Mouse (Mus musculus) heart, embryonic 16.5 days (tissue): ENCODE results near the gene Tmem39b. TPM values are rescaled to one million over a fixed set of nuclear protein-coding genes. Genes with fewer than 3 reads are reported as not detected.
"Not testable (repeated sequence)": the region's sequence is repeated elsewhere in the genome, so short reads cannot be mapped to it uniquely, and the experiment has no call there.

ENCODE experiments used
- ATAC-seq: fragments of 200-750 bp; cut with Nextera tagmentation; replicated peaks from 2 replicates; pipeline ENCODE4 v1.8.0; 2017; ENCODE audit warnings: moderate number of reproducible peaks; ENCODE audit not compliant: insufficient read depth, low FRiP score; ENCODE audit errors: extremely low read depth
- H3K27ac ChIP-seq: fragments of 300-500 bp; sonication (generic); 2 replicates; pipeline ENCODE4 v1.5.1; 2014; ENCODE audit warnings: mild to moderate bottlenecking, low read length, control low read depth, moderate library complexity
- H3K27me3 ChIP-seq: fragments of 300-500 bp; sonication (generic); 2 replicates; pipeline ENCODE4 v1.6.1; 2014; ENCODE audit warnings: low read length, mixed read lengths; ENCODE audit not compliant: control insufficient read depth, insufficient read depth
- H3K36me3 ChIP-seq: fragments of 300-500 bp; sonication (generic); 2 replicates; pipeline ENCODE4 v1.6.1; 2014; ENCODE audit not compliant: control insufficient read depth, insufficient read depth
- H3K4me1 ChIP-seq: fragments of 300-500 bp; sonication (generic); 2 replicates; pipeline ENCODE4 v1.6.1; 2014; ENCODE audit warnings: low read length, mixed read lengths; ENCODE audit not compliant: control insufficient read depth, insufficient read depth
- H3K4me2 ChIP-seq: fragments of 300-500 bp; sonication (generic); 2 replicates; pipeline ENCODE4 v1.6.1; 2014; ENCODE audit warnings: low read depth, mild to moderate bottlenecking, control low read depth, low read length
- H3K4me3 ChIP-seq: fragments of 300-500 bp; sonication (generic); 2 replicates; pipeline ENCODE4 v1.5.1; 2014; ENCODE audit warnings: mild to moderate bottlenecking, control low read depth, low read length
- H3K9ac ChIP-seq: fragments of 300-500 bp; sonication (generic); 2 replicates; pipeline ENCODE4 v1.6.1; 2014; ENCODE audit warnings: low read length, control low read depth
- H3K9me3 ChIP-seq: fragments of 300-500 bp; sonication (generic); replicated peaks from 2 replicates; pipeline ENCODE4 v1.6.1; 2016; ENCODE audit warnings: low read length; ENCODE audit not compliant: control insufficient read depth
- WGBS: fragments of 180-500 bp; shearing (Covaris S2); extraction: QIAGEN DNeasy Blood & Tissue Kit; methylation state at CpG from one replicate; pipeline ENCODE4 v1.1.7; 2014; 5-methylcytosine and 5-hydroxymethylcytosine counted together
- polyA plus RNA-seq: library from polyadenylated mRNA; unstranded; fragments of >200 nt; fragmentation: Nextera tagmentation; extraction: Ambion mirVana; gene quantifications from 2 replicates; pipeline ENCODE4 v1.2.1, GENCODE M21; 2015

The Tmem39b gene
- polyA plus RNA-seq, 1 experiment from 2014 or later: 6.6 TPM

DNA sequence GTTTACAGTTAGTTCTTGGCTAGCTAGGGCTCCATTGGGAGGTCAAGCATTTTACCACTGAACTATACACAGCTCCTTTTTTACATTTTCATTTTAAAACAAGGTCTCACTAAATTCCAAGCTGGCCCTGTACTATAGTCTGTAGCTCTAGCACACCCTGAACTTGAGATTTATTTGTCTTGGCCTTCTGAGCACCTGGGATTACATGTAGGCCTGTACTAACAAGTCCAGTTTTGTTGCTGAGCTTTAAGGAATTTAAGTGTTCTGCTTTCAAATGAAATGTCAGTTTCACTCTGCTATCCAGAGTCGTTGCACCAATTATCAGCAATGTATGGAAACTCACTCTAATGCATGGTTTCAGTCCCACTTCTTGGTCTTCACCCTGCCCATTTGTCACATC lies 39.5 kb upstream of the Tmem39b start:
- H3K4me2 ChIP-seq: no peak overlapping the region
- H3K27ac ChIP-seq: no peak overlapping the region
- no peaks in the 10 kb centered on the region for H3K9me3 ChIP-seq
- peaks cover 23% of the 10 kb centered on the region for H3K4me1 ChIP-seq
- no peak for ATAC-seq
- H3K4me3 ChIP-seq: no peak overlapping the region
- H3K27me3 ChIP-seq: no peaks in the 10 kb centered on the region
- no peak overlapping the region for H3K9ac ChIP-seq
- WGBS: 75% methylated on average over 1 of the region's 1 CpGs
- H3K36me3 ChIP-seq: peaks cover 3% of the 10 kb centered on the region; the same call in 1 of the 2 replicates

DNA sequence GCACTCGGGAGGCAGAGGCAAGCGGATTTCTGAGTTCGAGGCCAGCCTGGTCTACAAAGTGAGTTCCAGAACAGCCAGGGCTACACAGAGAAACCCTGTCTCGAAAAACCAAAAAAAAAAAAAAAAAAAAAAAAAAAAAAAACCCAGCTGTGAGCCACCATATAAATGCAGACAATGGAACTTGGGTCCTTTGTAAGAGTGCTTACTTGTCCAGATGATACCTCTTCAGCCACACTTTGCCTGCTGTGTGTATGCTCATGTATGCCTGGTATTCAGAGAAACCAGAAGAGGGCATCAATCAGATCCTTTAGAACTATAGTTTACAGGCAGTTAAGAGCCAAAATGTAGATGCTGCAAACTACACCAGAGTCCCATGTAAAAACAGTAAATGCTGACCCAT lies 38.8 kb upstream of the Tmem39b start:
- not testable (repeated sequence) for H3K4me3 ChIP-seq, H3K36me3 ChIP-seq, H3K27me3 ChIP-seq, H3K27ac ChIP-seq, ATAC-seq, H3K4me2 ChIP-seq, H3K9me3 ChIP-seq, H3K9ac ChIP-seq
- H3K4me1 ChIP-seq: peaks cover 22% of the 10 kb centered on the region
- 99% methylated on average over 3 of the region's 4 CpGs for WGBS

GRCm38 (mm10) chr4:129731423-129731822 lies 34.8 kb upstream of the Tmem39b start:
- peaks cover 11% of the 10 kb centered on the region for H3K4me1 ChIP-seq
- H3K27me3 ChIP-seq: no peaks in the 10 kb centered on the region
- no peak overlapping the region for H3K4me3 ChIP-seq
- peaks cover 21% of the 10 kb centered on the region for H3K36me3 ChIP-seq
- H3K9ac ChIP-seq: no peak overlapping the region
- no peaks in the 10 kb centered on the region for H3K9me3 ChIP-seq
- H3K27ac ChIP-seq: no peak overlapping the region
- 80% methylated on average over 5 of the region's 5 CpGs for WGBS
- ATAC-seq: no peak
- no peak overlapping the region for H3K4me2 ChIP-seq

GRCm38 (mm10) chr4:129716310-129716709 lies 19.7 kb upstream of the Tmem39b start:
- no peak for ATAC-seq
- WGBS: 84% methylated on average over 9 of the region's 9 CpGs
- H3K36me3 ChIP-seq: peaks cover 67% of the 10 kb centered on the region

DNA sequence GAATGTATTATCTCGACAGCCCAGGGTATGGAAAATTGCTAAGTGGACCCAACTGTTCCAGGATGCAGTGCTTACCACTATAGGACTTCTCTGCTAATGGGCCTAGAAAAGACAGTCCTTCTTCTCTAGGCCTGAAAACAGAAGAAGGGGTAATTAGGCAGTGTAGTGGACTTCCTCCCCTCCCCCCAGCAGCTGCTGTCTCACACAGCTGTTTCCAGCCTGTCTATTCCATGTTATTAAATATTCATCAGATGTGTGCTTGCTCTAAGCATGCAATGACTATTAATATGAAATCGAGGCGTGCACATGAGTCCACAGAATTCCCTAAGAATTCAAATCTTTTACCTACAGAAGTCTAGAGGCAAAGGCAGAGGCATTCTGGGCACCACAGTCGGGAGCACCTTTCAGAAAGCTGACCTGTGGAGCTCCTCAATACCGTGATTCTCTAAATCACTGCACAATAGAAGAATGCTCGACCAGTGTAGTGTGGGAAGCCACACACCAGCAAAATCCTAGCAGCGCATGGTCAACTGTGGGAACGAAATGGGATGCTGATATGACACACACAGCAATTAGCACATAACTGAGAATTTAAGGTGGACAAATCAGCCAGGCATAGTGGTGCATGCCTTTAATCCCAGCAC lies 13.0 kb upstream of the Tmem39b start:
- ATAC-seq: no peak
- Histone ChIP-seq H3K4me2 (no peak overlapping the region), H3K9me3 (no peaks in the 10 kb centered on the region), H3K27ac (peak overlapping the region; percentile 61), H3K27me3 (no peaks in the 10 kb centered on the region), H3K4me3 (no peak overlapping the region), H3K4me1 (peaks cover 7% of the 10 kb centered on the region; the same call in 1 of the 2 replicates), H3K36me3 (peaks cover 58% of the 10 kb centered on the region), H3K9ac (no peak overlapping the region)
- WGBS: 82% methylated on average over 8 of the region's 8 CpGs

More at GRCm38 (mm10) chr4:129716310-129716709, 19.7 kb upstream of the Tmem39b start:
- Histone ChIP-seq H3K9me3 (no peaks in the 10 kb centered on the region), H3K4me3 (no peak overlapping the region), H3K4me2 (no peak overlapping the region), H3K27me3 (no peaks in the 10 kb centered on the region), H3K27ac (no peak overlapping the region), H3K9ac (no peak overlapping the region), H3K4me1 (no peaks in the 10 kb centered on the region)

DNA sequence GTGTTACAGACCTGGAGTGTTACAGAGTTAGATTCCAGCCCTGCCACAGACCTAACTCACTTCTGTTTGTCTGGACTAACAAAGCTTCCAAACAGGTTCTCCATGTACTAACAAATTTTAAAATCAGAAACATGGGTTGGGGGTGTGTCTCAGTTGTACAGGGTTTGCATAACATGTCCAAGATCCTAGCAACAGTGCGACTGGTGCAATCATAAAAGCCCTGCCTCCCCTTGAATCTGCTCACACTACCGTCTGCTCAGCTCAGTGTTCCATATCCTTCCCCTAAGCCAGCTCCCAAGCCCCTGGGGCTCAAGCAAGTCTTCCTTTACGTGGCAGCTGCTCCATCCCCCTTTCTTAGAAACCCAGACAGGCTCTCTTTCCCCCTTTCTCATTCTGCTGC lies 10.1 kb upstream of the Tmem39b start:
- H3K4me1 ChIP-seq: peaks cover 21% of the 10 kb centered on the region
- H3K36me3 ChIP-seq: peaks cover 46% of the 10 kb centered on the region

DNA sequence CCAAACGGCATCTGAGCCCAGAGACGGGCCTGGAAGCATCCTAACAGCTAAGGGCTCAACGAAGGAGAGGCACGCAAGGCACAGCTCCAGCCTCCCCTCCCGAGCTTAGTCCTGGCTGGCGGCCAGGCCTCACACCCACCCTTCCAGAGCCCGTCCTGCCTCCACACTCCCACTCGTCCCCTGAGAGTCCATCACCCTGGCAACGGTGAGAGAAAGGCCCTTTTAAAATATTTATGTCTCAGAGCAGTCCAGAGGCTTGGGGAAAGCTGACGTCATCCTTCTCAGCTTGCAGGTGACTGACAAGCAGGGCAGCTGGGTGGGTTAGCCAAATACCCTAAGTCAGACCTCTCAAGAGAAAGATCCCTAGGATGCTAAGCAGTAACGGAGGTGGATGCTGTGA lies 5.8 kb upstream of the Tmem39b start:
- H3K4me2 ChIP-seq: peak overlapping the region; percentile 40; the same call in 1 of the 2 replicates
- no peaks in the 10 kb centered on the region for H3K27me3 ChIP-seq
- H3K4me3 ChIP-seq: no peak overlapping the region
- peak overlapping the region; percentile 68 for H3K27ac ChIP-seq
- ATAC-seq: peak; percentile 74
- 0 out of 2 replicates have a peak overlapping the region, but pooled peaks have one; percentile 17 for H3K9ac ChIP-seq
- WGBS: 9% methylated on average over 11 of the region's 11 CpGs
- H3K36me3 ChIP-seq: peaks cover 21% of the 10 kb centered on the region
- H3K4me1 ChIP-seq: peaks cover 21% of the 10 kb centered on the region
- H3K9me3 ChIP-seq: no peaks in the 10 kb centered on the region

More for the DNA sequence above, 10.1 kb upstream of the Tmem39b start:
- Histone ChIP-seq H3K4me2 (no peak overlapping the region), H3K9ac (no peak overlapping the region), H3K27ac (no peak overlapping the region), H3K4me3 (no peak overlapping the region), H3K27me3 (no peaks in the 10 kb centered on the region), H3K9me3 (no peaks in the 10 kb centered on the region)
- WGBS: 73% methylated on average over 3 of the region's 3 CpGs
- no peak for ATAC-seq

DNA sequence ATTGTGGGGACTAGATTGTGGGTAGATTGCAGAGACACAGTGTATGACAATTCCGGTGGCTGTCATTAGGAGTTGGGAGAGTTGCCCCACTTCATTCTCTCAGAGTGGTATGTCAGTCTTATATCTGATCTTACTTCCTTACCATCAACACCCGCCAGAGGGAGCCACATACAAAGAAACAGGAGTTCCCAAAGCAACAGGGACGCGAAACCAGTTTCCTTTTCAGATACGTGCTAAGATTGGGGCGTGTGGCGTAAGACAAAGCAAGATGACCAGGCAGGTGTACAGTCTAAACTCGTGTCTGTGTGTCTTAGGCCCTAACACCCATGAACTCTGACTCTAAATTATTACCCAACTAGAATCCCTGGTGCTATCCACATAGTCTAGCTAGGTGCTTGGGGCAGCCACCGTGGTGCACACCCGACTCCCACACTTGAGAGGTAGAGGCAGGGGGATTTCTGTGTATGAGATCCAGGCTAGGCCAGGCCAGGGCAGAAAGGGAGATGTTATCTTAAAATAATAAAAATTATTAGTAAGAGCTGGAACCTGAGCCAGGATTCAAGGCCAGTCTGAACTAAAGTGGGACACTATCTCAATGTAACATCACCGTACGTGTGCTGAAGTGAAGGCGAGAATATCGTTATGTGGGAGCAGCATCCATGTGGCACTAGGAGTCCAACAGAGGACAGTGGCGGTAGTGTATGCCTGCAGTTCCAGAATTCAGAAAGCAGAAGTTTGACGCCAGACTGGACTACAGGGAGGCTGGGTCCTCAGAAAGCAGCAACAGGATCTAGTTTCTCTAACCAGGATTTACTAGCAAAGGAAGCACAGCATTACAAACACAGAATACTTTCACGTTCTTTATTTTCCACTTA lies 5.1 kb upstream of the Tmem39b start:
- peaks cover 21% of the 10 kb centered on the region for H3K36me3 ChIP-seq
- H3K27me3 ChIP-seq: no peaks in the 10 kb centered on the region
- H3K4me3 ChIP-seq: no peak overlapping the region
- peak overlapping the region; percentile 40; the same call in 1 of the 2 replicates for H3K4me2 ChIP-seq
- peak overlapping the region; percentile 68 for H3K27ac ChIP-seq
- no peak; the same call in 1 of the 2 replicates for ATAC-seq
- peak overlapping the region; percentile 17; the same call in 1 of the 2 replicates for H3K9ac ChIP-seq
- whole genome bisulfite sequencing: 43% methylated on average over 17 of the region's 17 CpGs
- no peaks in the 10 kb centered on the region for H3K9me3 ChIP-seq
- peaks cover 27% of the 10 kb centered on the region for H3K4me1 ChIP-seq

- not testable (repeated sequence) for H3K9ac ChIP-seq, H3K4me2 ChIP-seq, H3K27me3 ChIP-seq, ATAC-seq, H3K27ac ChIP-seq, H3K4me3 ChIP-seq, H3K9me3 ChIP-seq
- H3K36me3 ChIP-seq: peaks cover 16% of the 10 kb centered on the region
- 86% methylated on average over 6 of the region's 6 CpGs for WGBS
- peaks cover 30% of the 10 kb centered on the region for H3K4me1 ChIP-seq
Measured at GRCm38 (mm10) chr4:129700661-129701060, 4.0 kb upstream of the Tmem39b start.
